In the genomic region with DNA sequence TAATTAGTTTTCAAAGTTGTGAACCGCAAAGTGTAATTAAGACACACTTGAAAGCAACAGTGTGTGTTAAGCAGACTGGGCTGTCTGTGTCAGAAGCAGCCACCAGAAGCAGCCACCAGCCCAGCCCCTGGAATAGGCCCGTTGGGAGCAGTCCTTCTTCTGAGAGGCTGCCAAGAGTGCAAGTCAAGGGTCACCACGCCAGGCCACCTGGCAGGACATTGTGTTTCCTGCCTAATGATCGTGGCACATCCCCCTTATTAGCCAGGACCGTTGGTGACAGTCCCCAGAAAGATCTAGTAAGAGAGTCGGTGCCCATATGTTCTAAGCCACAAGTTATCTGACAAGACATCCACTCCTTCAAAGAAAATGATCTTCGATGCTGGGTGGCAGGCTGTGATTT, we compare ENCODE assay signal across 12 mouse cellular contexts. TPM values are rescaled to one million over a fixed set of nuclear protein-coding genes. Genes with fewer than 3 reads are reported as not detected.
DNase-seq lines count a peak whose midpoint lies in the region; ATAC-seq and TF ChIP-seq lines count a peak whose summit lies in the region.
"Had no signal": no experiment of that assay in that cellular context is flagged by ENCODE, and none has a peak within 500 bp of the region (broad histone marks: within the 10 kb centered on the region; RNA-seq: fewer than 3 reads in every experiment).

No protein-coding gene starts in this region.

- no peak for TF ChIP-seq POLR2A in thymus, adult 2 months (IDR thresholded peaks at IDR 0.05; ENCODE audit: control insufficient read depth, extremely low read depth, insufficient read depth, low read length, poor library complexity)

- no peak overlapping the region for H3K4me3 ChIP-seq in midbrain, postnatal 0 days (ENCODE audit: low read depth, low read length)
- H3K4me3 ChIP-seq in midbrain, embryonic 13.5 days (replicated peaks): no peak overlapping the region
- no peak overlapping the region for H3K4me3 ChIP-seq in thymus, adult 2 months (ENCODE audit: control insufficient read depth, insufficient read depth, low read length)
- H3K4me3 ChIP-seq: embryonic facial prominence, embryonic 10.5 days; hindbrain, embryonic 15.5 days had no signal

- no peak overlapping the region for H3K4me2 ChIP-seq in midbrain, postnatal 0 days (ENCODE audit: low read depth, low read length, poor library complexity, severe bottlenecking)
- H3K4me2 ChIP-seq in midbrain, embryonic 13.5 days (replicated peaks): no peak overlapping the region
- H3K4me2 ChIP-seq: hindbrain, embryonic 15.5 days had no signal

- H3K4me1 ChIP-seq in midbrain, postnatal 0 days (ENCODE audit: insufficient read depth, low read length): no peaks in the 10 kb centered on the region
- peaks cover 11% of the 10 kb centered on the region for H3K4me1 ChIP-seq in midbrain, embryonic 13.5 days (replicated peaks)
- H3K4me1 ChIP-seq in thymus, adult 2 months (replicated peaks; ENCODE audit: control insufficient read depth, insufficient read depth, low read length): peaks cover 12% of the 10 kb centered on the region

- no peaks in the 10 kb centered on the region for H3K9me3 ChIP-seq in midbrain, postnatal 0 days (ENCODE audit: low read length)
- no peaks in the 10 kb centered on the region for H3K9me3 ChIP-seq in midbrain, embryonic 13.5 days
- H3K9me3 ChIP-seq: embryonic facial prominence, embryonic 10.5 days; hindbrain, embryonic 15.5 days had no signal

- no peak overlapping the region for H3K27ac ChIP-seq in midbrain, postnatal 0 days (ENCODE audit: low read depth, low read length)
- H3K27ac ChIP-seq in midbrain, embryonic 13.5 days: no peak overlapping the region
- no peak overlapping the region for H3K27ac ChIP-seq in thymus, adult 2 months (ENCODE audit: control insufficient read depth, insufficient read depth, low read length)
- H3K27ac ChIP-seq: embryonic facial prominence, embryonic 10.5 days; hindbrain, embryonic 15.5 days had no signal

- no peak overlapping the region for H3K9ac ChIP-seq in midbrain, postnatal 0 days (replicated peaks; ENCODE audit: low read length, poor library complexity, severe bottlenecking)
- H3K9ac ChIP-seq in midbrain, embryonic 13.5 days (replicated peaks): no peak overlapping the region
- H3K9ac ChIP-seq: hindbrain, embryonic 15.5 days had no signal

- no peaks in the 10 kb centered on the region for H3K27me3 ChIP-seq in midbrain, postnatal 0 days (ENCODE audit: insufficient read depth, low read length)
- H3K27me3 ChIP-seq in midbrain, embryonic 13.5 days: no peaks in the 10 kb centered on the region
- no peaks in the 10 kb centered on the region for H3K27me3 ChIP-seq in thymus, adult 2 months (ENCODE audit: control insufficient read depth, insufficient read depth, low read length)
- H3K27me3 ChIP-seq: hindbrain, embryonic 15.5 days; Patski had no signal

- DNase-seq in gastrocnemius, adult 18-20 months (ENCODE audit: low spot score): peak; percentile 82
- no peak for DNase-seq in gastrocnemius, postnatal 10 days
- DNase-seq in midbrain, postnatal 0 days (ENCODE audit: low spot score): peak; percentile 30
- DNase-seq in kidney, adult 8-10 months: peak; percentile 81 to 90
- DNase-seq in retina, postnatal 1 day: peak; percentile 64
- DNase-seq in frontal cortex, postnatal 14 days (ENCODE audit: low spot score in 2 of 2): no peak
- no peak for DNase-seq in thymus, adult 2 months

- WGBS in midbrain, postnatal 0 days: 17% methylated on average over 7 of the region's 7 CpGs
- WGBS in midbrain, embryonic 13.5 days: 28% methylated on average over 7 of the region's 7 CpGs
- WGBS in thymus, adult 2 months: 82% methylated on average over 7 of the region's 7 CpGs

- no peak for TF ChIP-seq CTCF in midbrain, postnatal 0 days (IDR thresholded peaks at IDR 0.05)
- no peak for TF ChIP-seq CTCF in thymus, adult 2 months (IDR thresholded peaks at IDR 0.05; ENCODE audit: borderline replicate concordance, control insufficient read depth, extremely low read depth, insufficient read depth, low read length, poor library complexity)

- no peaks in the 10 kb centered on the region for H3K36me3 ChIP-seq in midbrain, postnatal 0 days (ENCODE audit: insufficient read depth, low read length)
- H3K36me3 ChIP-seq in midbrain, embryonic 13.5 days: no peaks in the 10 kb centered on the region
- no peaks in the 10 kb centered on the region for H3K36me3 ChIP-seq in thymus, adult 2 months (ENCODE audit: control insufficient read depth, insufficient read depth, low read length)
- H3K36me3 ChIP-seq: hindbrain, embryonic 15.5 days had no signal

- ATAC-seq in midbrain, postnatal 0 days (ENCODE audit: low FRiP score): no peak
- ATAC-seq in midbrain, embryonic 13.5 days: no peak
- ATAC-seq: forebrain, embryonic 14.5 days; Patski had no signal

RNA-seq across cellular contexts. Expression of a gene that starts 53.1 kb away (rescaled TPM):
- 10 to 100 TPM; 90.9 to 92.9 TPM for total RNA-seq in gastrocnemius, adult 18-20 months (2021)
- 10 to 100 TPM; 73.2 to 75.5 TPM for total RNA-seq in gastrocnemius, postnatal 10 days (2021)
- total RNA-seq in midbrain, postnatal 0 days (2014; rRNA removed): 128 and 132 TPM in 2 replicates
- polyA plus RNA-seq in midbrain, postnatal 0 days (2015; fragmentation: Nextera tagmentation; extraction: Ambion mirVana): 62.8 and 69.7 TPM in 2 replicates
- polyA plus RNA-seq in midbrain, embryonic 13.5 days (2015; fragmentation: Nextera tagmentation; extraction: Ambion mirVana): 73.7 and 76.5 TPM in 2 replicates
- 88.7 and 106 TPM in 2 replicates for polyA plus RNA-seq in thymus, adult 2 months (2012; rRNA removed)

Comparison
In these comparisons a context has a peak if more than half of its experiments do, and no peak if none do; other contexts are left out.
1. DNase-seq: peak in gastrocnemius, adult 18-20 months (single experiment), midbrain, postnatal 0 days (single experiment), kidney, adult 8-10 months (2 of 2) and retina, postnatal 1 day (single experiment); none in gastrocnemius, postnatal 10 days (single experiment), frontal cortex, postnatal 14 days (0 of 2) and thymus, adult 2 months (single experiment).